Mouse (Mus musculus): ENCODE data around the gene Catsperz. TPM values are rescaled to one million over a fixed set of nuclear protein-coding genes. Genes with fewer than 3 reads are reported as not detected.
A peak's percentile ranks its signal among the peaks of the same experiment; 100 is the strongest.

Gene Catsperz
- polyA plus RNA-seq, 1 experiment from 2014 or later, result 0.81 TPM

GRCm38 (mm10) chr19:6949532-6949931 is 24.4 kb upstream of the Catsperz start:
- TF ChIP-seq EP300 (IDR thresholded peaks at IDR 0.05; ENCODE audit: low read depth), result no peak
- TF ChIP-seq CTCF (IDR thresholded peaks at IDR 0.05; ENCODE audit: low read depth), result no peak
- Histone ChIP-seq H3K4me1 (ENCODE audit: insufficient read depth) (peaks cover 24% of the 10 kb centered on the region), H3K9me3 (ENCODE audit: low read length) (no peaks in the 10 kb centered on the region), H3K27me3 (ENCODE audit: insufficient read depth, low read length) (no peaks in the 10 kb centered on the region), H3K9ac (replicated peaks) (no peak overlapping the region), H3K4me2 (ENCODE audit: low read depth, low read length) (no peak overlapping the region), H3K4me3 (ENCODE audit: low read depth, low read length) (no peak overlapping the region), H3K27ac (ENCODE audit: low read depth) (no peak overlapping the region), H3K36me3 (replicated peaks; ENCODE audit: insufficient read depth, low read length) (peaks cover 4% of the 10 kb centered on the region)
- DNase-seq (no peak), ATAC-seq (no peak)
- WGBS (ENCODE audit: insufficient replicate concordance), result 90% methylated on average over 5 of the region's 5 CpGs

DNA sequence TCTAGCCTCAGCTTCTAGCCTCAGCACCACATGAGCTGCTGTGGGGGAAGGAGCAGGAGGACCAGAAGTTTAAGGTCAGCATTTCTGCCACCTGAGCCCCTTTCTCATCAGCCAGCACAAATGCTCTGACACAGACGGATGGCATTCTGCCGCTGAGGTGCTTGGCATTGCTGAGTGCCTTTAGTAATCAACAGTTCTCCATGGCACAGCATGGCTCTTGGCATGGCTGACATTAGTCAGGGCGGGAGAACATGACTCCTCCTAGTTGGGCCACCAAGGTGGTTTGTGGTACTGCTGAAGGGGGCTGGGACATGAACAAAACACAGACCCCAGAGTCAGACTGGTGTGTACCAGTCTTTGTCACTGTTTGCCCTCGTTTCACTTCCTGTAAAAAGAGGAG is 23.0 kb upstream of the Catsperz start:
- peaks cover 22% of the 10 kb centered on the region for H3K4me1 ChIP-seq (ENCODE audit: insufficient read depth)
- DNase-seq (no peak), ATAC-seq (no peak)
- H3K27ac ChIP-seq (ENCODE audit: low read depth), result no peak overlapping the region
- no peak overlapping the region for H3K4me3 ChIP-seq (ENCODE audit: low read depth, low read length)
- no peaks in the 10 kb centered on the region for H3K27me3 ChIP-seq (ENCODE audit: insufficient read depth, low read length)
- H3K9me3 ChIP-seq (ENCODE audit: low read length), result no peaks in the 10 kb centered on the region
- 72% methylated on average over 4 of the region's 4 CpGs for WGBS (ENCODE audit: insufficient replicate concordance)
- no peaks in the 10 kb centered on the region; the same call in 1 of the 2 replicates for H3K36me3 ChIP-seq (replicated peaks; ENCODE audit: insufficient read depth, low read length)
- H3K9ac ChIP-seq (replicated peaks), result no peak overlapping the region
- TF ChIP-seq EP300 (IDR thresholded peaks at IDR 0.05; ENCODE audit: low read depth), result no peak
- no peak for TF ChIP-seq CTCF (IDR thresholded peaks at IDR 0.05; ENCODE audit: low read depth)
- H3K4me2 ChIP-seq (ENCODE audit: low read depth, low read length), result no peak overlapping the region

DNA sequence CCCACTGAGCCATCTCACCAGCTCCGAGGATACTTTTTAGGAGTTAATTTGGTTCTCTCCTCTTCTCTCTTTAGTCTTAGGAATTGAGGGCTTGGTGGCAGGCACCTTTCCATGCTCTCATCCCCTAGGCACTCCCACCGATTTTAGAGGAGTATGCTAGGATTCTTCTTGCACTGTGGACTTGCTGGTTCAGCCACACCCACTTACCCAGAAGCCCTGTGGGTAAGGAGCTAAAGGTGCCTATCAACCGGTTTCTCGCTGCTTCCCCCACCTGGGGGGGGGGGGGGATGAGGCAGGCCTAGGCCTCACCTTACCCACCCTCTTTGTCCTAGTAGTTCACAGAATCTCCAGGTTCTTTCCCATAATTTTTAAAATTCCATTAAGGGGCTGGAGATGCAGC is 22.6 kb upstream of the Catsperz start:
- DNase-seq (no peak), ATAC-seq (no peak)
- Histone ChIP-seq H3K4me2 (ENCODE audit: low read depth, low read length) (no peak overlapping the region), H3K36me3 (replicated peaks; ENCODE audit: insufficient read depth, low read length) (no peaks in the 10 kb centered on the region; the same call in 1 of the 2 replicates), H3K27me3 (ENCODE audit: insufficient read depth, low read length) (no peaks in the 10 kb centered on the region), H3K9me3 (ENCODE audit: low read length) (no peaks in the 10 kb centered on the region), H3K4me3 (ENCODE audit: low read depth, low read length) (no peak overlapping the region), H3K9ac (replicated peaks) (no peak overlapping the region), H3K27ac (ENCODE audit: low read depth) (no peak overlapping the region), H3K4me1 (ENCODE audit: insufficient read depth) (peaks cover 22% of the 10 kb centered on the region)
- WGBS (ENCODE audit: insufficient replicate concordance), result 64% methylated on average over 4 of the region's 4 CpGs
- TF ChIP-seq EP300 (IDR thresholded peaks at IDR 0.05; ENCODE audit: low read depth), result no peak
- TF ChIP-seq CTCF (IDR thresholded peaks at IDR 0.05; ENCODE audit: low read depth), result no peak

DNA sequence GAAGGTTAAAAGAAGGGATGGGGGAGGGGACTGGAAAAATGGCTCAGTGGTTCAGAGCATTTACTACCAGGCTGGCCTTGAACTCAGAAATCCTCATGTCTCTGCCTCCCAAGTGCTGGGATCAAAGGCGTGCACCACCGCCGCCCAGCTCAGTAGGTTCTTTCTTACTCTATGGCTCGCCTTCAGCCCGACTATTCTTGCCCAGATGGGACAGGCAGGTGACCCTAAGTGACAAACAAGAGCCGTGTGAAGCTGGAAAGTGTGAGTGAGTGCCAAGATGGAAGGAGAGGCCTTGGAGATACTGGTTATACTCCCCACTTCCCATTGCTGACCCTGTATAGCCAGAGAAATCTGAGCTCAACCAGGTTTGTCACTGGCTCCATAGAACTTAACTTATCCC is 18.5 kb upstream of the Catsperz start:
- ATAC-seq, result no peak
- H3K4me3 ChIP-seq (ENCODE audit: low read depth, low read length), result no peak overlapping the region
- H3K9ac ChIP-seq (replicated peaks), result no peak overlapping the region
- H3K9me3 ChIP-seq (ENCODE audit: low read length), result no peaks in the 10 kb centered on the region
- no peak overlapping the region for H3K4me2 ChIP-seq (ENCODE audit: low read depth, low read length)
- WGBS (ENCODE audit: insufficient replicate concordance), result 86% methylated on average over 6 of the region's 6 CpGs
- no peaks in the 10 kb centered on the region; the same call in 1 of the 2 replicates for H3K36me3 ChIP-seq (replicated peaks; ENCODE audit: insufficient read depth, low read length)
- no peak overlapping the region for H3K27ac ChIP-seq (ENCODE audit: low read depth)
- peaks cover 16% of the 10 kb centered on the region for H3K4me1 ChIP-seq (ENCODE audit: insufficient read depth)
- H3K27me3 ChIP-seq (ENCODE audit: insufficient read depth, low read length), result no peaks in the 10 kb centered on the region
- TF ChIP-seq CTCF (IDR thresholded peaks at IDR 0.05; ENCODE audit: low read depth) (no peak), EP300 (IDR thresholded peaks at IDR 0.05; ENCODE audit: low read depth) (no peak)
- DNase-seq, result no peak

GRCm38 (mm10) chr19:6942764-6943163 is 17.6 kb upstream of the Catsperz start:
- H3K27ac ChIP-seq (ENCODE audit: low read depth), result peak overlapping the region; percentile 91
- peak overlapping the region; percentile 80 for H3K9ac ChIP-seq (replicated peaks)
- H3K4me3 ChIP-seq (ENCODE audit: low read depth, low read length), result peak overlapping the region; percentile 81
- H3K36me3 ChIP-seq (replicated peaks; ENCODE audit: insufficient read depth, low read length), result no peaks in the 10 kb centered on the region
- peaks cover 16% of the 10 kb centered on the region for H3K4me1 ChIP-seq (ENCODE audit: insufficient read depth)
- no peak for DNase-seq
- no peak for TF ChIP-seq CTCF (IDR thresholded peaks at IDR 0.05; ENCODE audit: low read depth)
- no peak for TF ChIP-seq EP300 (IDR thresholded peaks at IDR 0.05; ENCODE audit: low read depth)
- peak overlapping the region; percentile 98 for H3K4me2 ChIP-seq (ENCODE audit: low read depth, low read length)
- no peak for ATAC-seq
- no peaks in the 10 kb centered on the region for H3K9me3 ChIP-seq (ENCODE audit: low read length)
- 20% methylated on average over 5 of the region's 5 CpGs for WGBS (ENCODE audit: insufficient replicate concordance)
- no peaks in the 10 kb centered on the region for H3K27me3 ChIP-seq (ENCODE audit: insufficient read depth, low read length)

- Histone ChIP-seq H3K4me2 (ENCODE audit: low read depth, low read length) (peak within 1 kb of the TSS; percentile 98), H3K9ac (replicated peaks) (peak within 1 kb of the TSS; percentile 80), H3K27me3 (ENCODE audit: insufficient read depth, low read length) (no peaks in the 10 kb centered on the region), H3K4me1 (ENCODE audit: insufficient read depth) (peaks cover 16% of the 10 kb centered on the region), H3K4me3 (ENCODE audit: low read depth, low read length) (peak within 1 kb of the TSS; percentile 81), H3K27ac (ENCODE audit: low read depth) (peak within 1 kb of the TSS; percentile 91), H3K36me3 (replicated peaks; ENCODE audit: insufficient read depth, low read length) (no peaks in the 10 kb centered on the region), H3K9me3 (ENCODE audit: low read length) (no peaks in the 10 kb centered on the region)
- WGBS (ENCODE audit: insufficient replicate concordance), result under 1% methylated on average over 27 of the region's 27 CpGs
- TF ChIP-seq EP300 (IDR thresholded peaks at IDR 0.05; ENCODE audit: low read depth) (no peak), CTCF (IDR thresholded peaks at IDR 0.05; ENCODE audit: low read depth) (no peak)
- peak; percentile 89 for ATAC-seq
- peak; percentile 95 for DNase-seq
These were observed 17.1 kb upstream of the Catsperz start, which contains the start of gene Gpr137 for GRCm38 (mm10) chr19:6942249-6942691. Gpr137 (minus strand) TSS chr19:6942480.

Data from liver, postnatal 0 days (tissue).